ENCODE assay signal across 20 mouse cellular contexts in the genomic region with DNA sequence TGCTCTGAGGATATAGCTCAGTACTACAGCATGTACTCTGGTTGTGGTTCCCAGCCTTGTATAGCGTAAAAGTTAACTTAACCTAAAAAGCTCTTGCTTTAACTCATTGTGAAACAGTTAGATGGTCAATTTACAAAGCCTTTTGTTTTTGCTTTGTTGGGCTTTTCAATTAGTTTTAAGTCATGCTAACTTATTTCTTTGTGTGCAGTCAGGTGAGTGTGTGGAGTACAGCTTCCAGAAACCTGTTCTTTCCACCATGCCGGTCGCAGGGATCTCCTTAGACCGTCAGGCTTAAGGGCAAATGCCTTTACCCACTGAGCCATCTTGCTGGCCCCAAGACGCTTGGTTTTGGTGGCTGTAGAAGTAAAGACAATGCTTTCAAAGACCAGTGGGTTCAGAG. TPM values are rescaled to one million over a fixed set of nuclear protein-coding genes. Genes with fewer than 3 reads are reported as not detected.
"Had no signal": no experiment of that assay in that cellular context is flagged by ENCODE, and none has a peak within 500 bp of the region (broad histone marks: within the 10 kb centered on the region; RNA-seq: fewer than 3 reads in every experiment).

No protein-coding gene starts in this region.

- H3K4me1 ChIP-seq: stomach, embryonic 15.5 days had no signal

- H3K27ac ChIP-seq: midbrain, embryonic 10.5 days; midbrain, embryonic 12.5 days; neural tube, embryonic 13.5 days; neural tube, embryonic 15.5 days; stomach, embryonic 15.5 days; stomach, postnatal 0 days had no signal

- H3K9ac ChIP-seq: lung, embryonic 14.5 days; midbrain, embryonic 12.5 days; neural tube, embryonic 13.5 days; neural tube, embryonic 15.5 days; stomach, embryonic 15.5 days had no signal

- H3K9me3 ChIP-seq: midbrain, embryonic 10.5 days; midbrain, embryonic 12.5 days; neural tube, embryonic 13.5 days; neural tube, embryonic 15.5 days; stomach, embryonic 15.5 days had no signal

- DNase-seq: lung, adult 18-20 months; right cerebral cortex, adult 18-20 months; right cerebral cortex, postnatal 14 days; thymus, postnatal 36 days had no signal

- H3K4me3 ChIP-seq: midbrain, embryonic 10.5 days; midbrain, embryonic 12.5 days; myocyte; neural tube, embryonic 13.5 days; neural tube, embryonic 15.5 days; stomach, embryonic 15.5 days had no signal

- H3K27me3 ChIP-seq: midbrain, embryonic 12.5 days; neural tube, embryonic 13.5 days; neural tube, embryonic 15.5 days; stomach, embryonic 15.5 days had no signal

RNA-seq across cellular contexts. Expression of a gene that starts 37.7 kb away (rescaled TPM):
- total RNA-seq: megakaryocyte, adult 5-6 weeks; megakaryocyte-erythroid progenitor cell, adult 5-6 weeks had no signal
- polyA plus RNA-seq: lung, embryonic 14.5 days; lung, embryonic 16.5 days; midbrain, embryonic 10.5 days; midbrain, embryonic 12.5 days; midbrain, embryonic 14.5 days; midbrain, embryonic 16.5 days; myocyte; neural tube, embryonic 11.5 days; neural tube, embryonic 13.5 days; neural tube, embryonic 15.5 days; spleen, adult 2 months; stomach, embryonic 15.5 days; stomach, postnatal 0 days; thymus, postnatal 0 days had no signal
